Mouse (Mus musculus) kidney, adult 2 months (tissue): ENCODE measurements around the gene Srpk2.

Experiments
- CTCF ChIP-seq: fragments of 200-500 bp; conservative IDR thresholded peaks from 2 replicates; pipeline ENCODE4 v1.5.1; 2011; ENCODE audit warnings: low read depth, mild to moderate bottlenecking, control low read depth, low read length, moderate library complexity, mixed read lengths; ENCODE audit not compliant: insufficient read depth, insufficient read length
- POLR2A ChIP-seq: fragments of 200-500 bp; IDR thresholded peaks from one replicate; pipeline ENCODE4 v1.6.1; 2011; ENCODE audit warnings: low read depth, low read length, control low read depth

DNA sequence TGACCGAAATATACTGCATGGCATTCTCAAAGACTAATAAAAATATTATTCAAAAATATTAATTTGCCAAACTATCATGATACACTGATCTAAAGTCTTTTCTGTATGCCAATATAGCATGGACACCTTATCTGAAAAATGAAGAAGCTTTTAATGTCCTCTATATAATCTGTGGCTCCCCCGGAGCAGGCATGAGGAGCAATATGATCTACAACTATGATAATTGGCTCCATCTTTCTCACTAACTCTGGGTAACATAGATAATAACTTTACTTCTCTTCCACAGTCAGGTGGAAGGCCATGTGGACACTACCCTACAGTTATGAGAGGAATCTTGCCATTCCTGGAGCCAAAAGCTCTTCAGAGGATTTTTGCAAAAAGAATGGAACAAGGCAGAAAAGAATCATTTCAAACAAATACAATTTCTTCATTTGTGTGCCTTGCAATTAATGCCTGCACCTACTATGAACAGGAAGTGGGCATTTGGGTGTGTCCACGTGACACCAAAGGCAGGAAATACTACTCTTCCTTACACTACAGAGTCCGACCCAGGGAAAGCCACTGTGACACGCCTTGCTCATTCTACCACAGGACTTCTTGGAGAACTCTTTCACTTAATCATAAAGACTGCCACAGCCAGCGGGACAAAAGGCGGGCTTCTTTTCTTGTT, 80.2 kb downstream of the Srpk2 start:
- TF ChIP-seq POLR2A = no peak
- no peak for TF ChIP-seq CTCF
